Mouse (Mus musculus) kidney, adult 2 months (tissue): ENCODE measurements at regions not wholly inside any gene's neighbourhood (a gene's known extent, or its start where the extent isn't known, plus 50 kb on each side); places are given as distances from the start of the nearest gene placed in this dataset.

Experiments used
- CTCF ChIP-seq: fragments of 200-500 bp; conservative IDR thresholded peaks from 2 replicates; pipeline ENCODE4 v1.5.1; 2011; ENCODE audit warnings: low read depth, mild to moderate bottlenecking, control low read depth, low read length, moderate library complexity, mixed read lengths; ENCODE audit not compliant: insufficient read depth, insufficient read length
- POLR2A ChIP-seq: fragments of 200-500 bp; IDR thresholded peaks from one replicate; pipeline ENCODE4 v1.6.1; 2011; ENCODE audit warnings: low read depth, low read length, control low read depth

GRCm38 (mm10) chr16:30749841-30750240, 150.3 kb downstream of the Fam43a start:
- TF ChIP-seq CTCF = no peak
- TF ChIP-seq POLR2A = no peak
